Mouse (Mus musculus): ENCODE results near the gene Proz.

DNA sequence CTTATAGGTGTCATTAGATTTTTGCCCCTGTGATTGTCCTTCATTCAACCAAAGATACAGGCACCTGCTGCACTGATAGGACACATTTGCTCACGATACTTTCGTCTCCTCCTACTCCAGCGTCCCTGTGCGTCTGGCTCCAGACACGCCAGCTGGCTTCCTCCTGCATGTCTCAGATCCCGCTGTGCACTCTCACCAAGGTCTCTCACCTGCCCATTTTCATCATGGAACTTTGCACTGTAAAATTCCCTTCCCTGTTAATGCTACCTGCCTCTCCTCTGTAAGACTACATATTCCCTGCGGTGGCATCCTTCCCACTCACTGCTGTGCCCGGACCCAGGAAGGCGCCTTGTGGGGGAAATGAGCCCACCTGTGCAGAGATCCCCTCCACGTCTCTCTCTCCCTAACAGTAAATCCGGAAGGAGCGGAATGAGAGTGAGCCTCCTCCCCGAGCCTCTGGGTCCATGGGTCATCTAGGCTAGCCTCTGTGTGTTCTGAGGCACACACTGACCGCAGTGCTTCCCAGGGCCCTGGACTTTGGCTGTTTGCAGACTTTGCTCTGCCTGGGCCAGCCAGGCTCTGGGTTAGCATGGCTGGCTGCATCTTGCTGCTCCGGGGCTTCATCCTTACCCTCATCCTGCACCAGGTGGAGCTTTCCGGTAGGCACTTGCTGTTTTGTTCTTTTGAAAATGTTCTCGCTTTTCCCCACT lies at the start of gene Proz:
- TF ChIP-seq POLR2A (IDR thresholded peaks at IDR 0.05; ENCODE audit: borderline replicate concordance, extremely low read depth, low read depth, low read length) (no peak), CTCF (IDR thresholded peaks at IDR 0.05; ENCODE audit: insufficient read depth, low read length) (no peak)
